Mouse (Mus musculus): Measurements from ENCODE around the gene Sprr2a3. TPM values are rescaled to one million over a fixed set of nuclear protein-coding genes. Genes with fewer than 3 reads are reported as not detected.
"Not testable (repeated sequence)": the region's sequence is repeated elsewhere in the genome, so short reads cannot be mapped to it uniquely, and the experiment has no call there.

Sprr2a3 gene
- polyA plus RNA-seq, 1 experiment from 2014 or later = not detected

GRCm38 (mm10) chr3:92258526-92258925, 26.7 kb upstream of the Sprr2a3 start:
- not testable (repeated sequence) for H3K9ac ChIP-seq (ENCODE audit: low read depth, low read length); H3K27me3 ChIP-seq (ENCODE audit: control insufficient read depth, insufficient read depth, low read length); H3K4me2 ChIP-seq; H3K4me3 ChIP-seq (ENCODE audit: low read depth, low read length); H3K27ac ChIP-seq (ENCODE audit: low read depth, low read length); H3K9me3 ChIP-seq (replicated peaks; ENCODE audit: control insufficient read depth, low read length); H3K36me3 ChIP-seq (ENCODE audit: control insufficient read depth, insufficient read depth, low read length); H3K4me1 ChIP-seq (ENCODE audit: control insufficient read depth, insufficient read depth, low read length)
- ATAC-seq (replicated peaks; ENCODE audit: insufficient number of reproducible peaks, low FRiP score, low TSS enrichment) = 0 out of 2 replicates have a peak, but pooled peaks have one; percentile 60

GRCm38 (mm10) chr3:92263462-92263861, 21.8 kb upstream of the Sprr2a3 start:
- not testable (repeated sequence) for H3K27ac ChIP-seq (ENCODE audit: low read depth, low read length); H3K27me3 ChIP-seq (ENCODE audit: control insufficient read depth, insufficient read depth, low read length); H3K9me3 ChIP-seq (replicated peaks; ENCODE audit: control insufficient read depth, low read length); H3K36me3 ChIP-seq (ENCODE audit: control insufficient read depth, insufficient read depth, low read length); H3K4me3 ChIP-seq (ENCODE audit: low read depth, low read length); H3K4me2 ChIP-seq; H3K4me1 ChIP-seq (ENCODE audit: control insufficient read depth, insufficient read depth, low read length); H3K9ac ChIP-seq (ENCODE audit: low read depth, low read length)
- WGBS (ENCODE audit: insufficient replicate concordance) = no CpG with 5 or more reads among the region's 2 CpGs
- ATAC-seq (replicated peaks; ENCODE audit: insufficient number of reproducible peaks, low FRiP score, low TSS enrichment) = 0 out of 2 replicates have a peak, but pooled peaks have one; percentile 8

GRCm38 (mm10) chr3:92271414-92271985, 13.7 kb upstream of the Sprr2a3 start:
- not testable (repeated sequence) for H3K27me3 ChIP-seq (ENCODE audit: control insufficient read depth, insufficient read depth, low read length); H3K4me2 ChIP-seq; H3K27ac ChIP-seq (ENCODE audit: low read depth, low read length); H3K9me3 ChIP-seq (replicated peaks; ENCODE audit: control insufficient read depth, low read length); H3K9ac ChIP-seq (ENCODE audit: low read depth, low read length); H3K36me3 ChIP-seq (ENCODE audit: control insufficient read depth, insufficient read depth, low read length); H3K4me3 ChIP-seq (ENCODE audit: low read depth, low read length); H3K4me1 ChIP-seq (ENCODE audit: control insufficient read depth, insufficient read depth, low read length)
- WGBS (ENCODE audit: insufficient replicate concordance) = no CpG with 5 or more reads among the region's 4 CpGs
- ATAC-seq (replicated peaks; ENCODE audit: insufficient number of reproducible peaks, low FRiP score, low TSS enrichment) = 0 out of 2 replicates have a peak, but pooled peaks have one; percentile 14

GRCm38 (mm10) chr3:92273504-92273903, 11.7 kb upstream of the Sprr2a3 start:
- H3K27ac ChIP-seq (ENCODE audit: low read depth, low read length); H3K4me3 ChIP-seq (ENCODE audit: low read depth, low read length); ATAC-seq (replicated peaks; ENCODE audit: insufficient number of reproducible peaks, low FRiP score, low TSS enrichment): not testable (repeated sequence)

GRCm38 (mm10) chr3:92274018-92274417, 11.2 kb upstream of the Sprr2a3 start:
- H3K4me1 ChIP-seq (ENCODE audit: control insufficient read depth, insufficient read depth, low read length); H3K4me3 ChIP-seq (ENCODE audit: low read depth, low read length); H3K4me2 ChIP-seq; H3K36me3 ChIP-seq (ENCODE audit: control insufficient read depth, insufficient read depth, low read length); H3K27ac ChIP-seq (ENCODE audit: low read depth, low read length); H3K27me3 ChIP-seq (ENCODE audit: control insufficient read depth, insufficient read depth, low read length); ATAC-seq (replicated peaks; ENCODE audit: insufficient number of reproducible peaks, low FRiP score, low TSS enrichment); H3K9me3 ChIP-seq (replicated peaks; ENCODE audit: control insufficient read depth, low read length); H3K9ac ChIP-seq (ENCODE audit: low read depth, low read length): not testable (repeated sequence)
- no CpG with 5 or more reads among the region's 1 CpGs for WGBS (ENCODE audit: insufficient replicate concordance)

More at GRCm38 (mm10) chr3:92273504-92273903, 11.7 kb upstream of the Sprr2a3 start:
- H3K9ac ChIP-seq (ENCODE audit: low read depth, low read length); H3K4me1 ChIP-seq (ENCODE audit: control insufficient read depth, insufficient read depth, low read length); H3K36me3 ChIP-seq (ENCODE audit: control insufficient read depth, insufficient read depth, low read length); H3K4me2 ChIP-seq; H3K9me3 ChIP-seq (replicated peaks; ENCODE audit: control insufficient read depth, low read length); H3K27me3 ChIP-seq (ENCODE audit: control insufficient read depth, insufficient read depth, low read length): not testable (repeated sequence)

GRCm38 (mm10) chr3:92279663-92280062, 5.6 kb upstream of the Sprr2a3 start:
- not testable (repeated sequence) for H3K27ac ChIP-seq (ENCODE audit: low read depth, low read length); H3K36me3 ChIP-seq (ENCODE audit: control insufficient read depth, insufficient read depth, low read length); H3K4me3 ChIP-seq (ENCODE audit: low read depth, low read length); H3K4me1 ChIP-seq (ENCODE audit: control insufficient read depth, insufficient read depth, low read length); H3K27me3 ChIP-seq (ENCODE audit: control insufficient read depth, insufficient read depth, low read length); H3K9me3 ChIP-seq (replicated peaks; ENCODE audit: control insufficient read depth, low read length); H3K4me2 ChIP-seq; H3K9ac ChIP-seq (ENCODE audit: low read depth, low read length); ATAC-seq (replicated peaks; ENCODE audit: insufficient number of reproducible peaks, low FRiP score, low TSS enrichment)

GRCm38 (mm10) chr3:92280963-92281606, 4.1 kb upstream of the Sprr2a3 start:
- 19% methylated on average over 5 of the region's 12 CpGs for WGBS (ENCODE audit: insufficient replicate concordance)
- H3K4me2 ChIP-seq; H3K9me3 ChIP-seq (replicated peaks; ENCODE audit: control insufficient read depth, low read length); H3K27me3 ChIP-seq (ENCODE audit: control insufficient read depth, insufficient read depth, low read length); H3K4me1 ChIP-seq (ENCODE audit: control insufficient read depth, insufficient read depth, low read length); H3K36me3 ChIP-seq (ENCODE audit: control insufficient read depth, insufficient read depth, low read length); H3K4me3 ChIP-seq (ENCODE audit: low read depth, low read length); H3K9ac ChIP-seq (ENCODE audit: low read depth, low read length); H3K27ac ChIP-seq (ENCODE audit: low read depth, low read length): not testable (repeated sequence)
- peak; percentile 52 for ATAC-seq (replicated peaks; ENCODE audit: insufficient number of reproducible peaks, low FRiP score, low TSS enrichment)

GRCm38 (mm10) chr3:92288489-92288888, 3.3 kb downstream of the Sprr2a3 start:
- not testable (repeated sequence) for H3K9ac ChIP-seq (ENCODE audit: low read depth, low read length); H3K27me3 ChIP-seq (ENCODE audit: control insufficient read depth, insufficient read depth, low read length); H3K36me3 ChIP-seq (ENCODE audit: control insufficient read depth, insufficient read depth, low read length); H3K27ac ChIP-seq (ENCODE audit: low read depth, low read length); H3K4me2 ChIP-seq; H3K4me3 ChIP-seq (ENCODE audit: low read depth, low read length); H3K4me1 ChIP-seq (ENCODE audit: control insufficient read depth, insufficient read depth, low read length); H3K9me3 ChIP-seq (replicated peaks; ENCODE audit: control insufficient read depth, low read length); ATAC-seq (replicated peaks; ENCODE audit: insufficient number of reproducible peaks, low FRiP score, low TSS enrichment)
- WGBS (ENCODE audit: insufficient replicate concordance) = 61% methylated on average over 3 of the region's 6 CpGs

GRCm38 (mm10) chr3:92307406-92307805, 22.2 kb downstream of the Sprr2a3 start:
- H3K36me3 ChIP-seq (ENCODE audit: control insufficient read depth, insufficient read depth, low read length) = no peaks in the 10 kb centered on the region
- no peak for ATAC-seq (replicated peaks; ENCODE audit: insufficient number of reproducible peaks, low FRiP score, low TSS enrichment)
- no peak overlapping the region for H3K9ac ChIP-seq (ENCODE audit: low read depth, low read length)
- 74% methylated on average over 1 of the region's 1 CpGs for WGBS (ENCODE audit: insufficient replicate concordance)
- no peak overlapping the region for H3K4me3 ChIP-seq (ENCODE audit: low read depth, low read length)
- H3K4me2 ChIP-seq = no peak overlapping the region
- no peak overlapping the region for H3K27ac ChIP-seq (ENCODE audit: low read depth, low read length)
- no peaks in the 10 kb centered on the region for H3K9me3 ChIP-seq (replicated peaks; ENCODE audit: control insufficient read depth, low read length)
- H3K27me3 ChIP-seq (ENCODE audit: control insufficient read depth, insufficient read depth, low read length) = no peaks in the 10 kb centered on the region
- no peaks in the 10 kb centered on the region for H3K4me1 ChIP-seq (ENCODE audit: control insufficient read depth, insufficient read depth, low read length)

Data from heart, embryonic 11.5 days (tissue).